Comparison of ENCODE assay signal across 14 mouse cellular contexts in genomic region chr2:75460419-75460818, GRCm38 (mm10).
"Had no signal": no experiment of that assay in that cellular context is flagged by ENCODE, and none has a peak within 500 bp of the region (broad histone marks: within the 10 kb centered on the region; RNA-seq: fewer than 3 reads in every experiment).

No protein-coding gene starts in this region.

- H3K4me2 ChIP-seq: liver, embryonic 15.5 days; lung, embryonic 15.5 days; midbrain, embryonic 12.5 days; neural tube, embryonic 12.5 days had no signal

- DNase-seq: liver, postnatal 0 days; lung, adult 2 months; lung, postnatal 10 days; lung, postnatal 4 days; right cerebral cortex, postnatal 25 days; right cerebral cortex, postnatal 4 days; spleen, adult 18-20 months; thymus, adult 18-20 months; thymus, postnatal 14 days; thymus, postnatal 36 days had no signal

- H3K4me3 ChIP-seq: liver, embryonic 15.5 days; lung, embryonic 15.5 days; midbrain, embryonic 12.5 days; neural tube, embryonic 12.5 days had no signal

- H3K36me3 ChIP-seq: liver, embryonic 15.5 days; lung, embryonic 15.5 days; midbrain, embryonic 12.5 days; neural tube, embryonic 12.5 days had no signal

- H3K9me3 ChIP-seq: liver, embryonic 15.5 days; lung, embryonic 15.5 days; midbrain, embryonic 12.5 days; neural tube, embryonic 12.5 days had no signal

- H3K27me3 ChIP-seq: liver, embryonic 15.5 days; lung, embryonic 15.5 days; midbrain, embryonic 12.5 days; neural tube, embryonic 12.5 days had no signal

- H3K9ac ChIP-seq: liver, embryonic 15.5 days; liver, postnatal 0 days; lung, embryonic 15.5 days; midbrain, embryonic 12.5 days; neural tube, embryonic 12.5 days had no signal

- H3K4me1 ChIP-seq: liver, embryonic 15.5 days; lung, embryonic 15.5 days had no signal

- H3K27ac ChIP-seq: liver, embryonic 15.5 days; lung, embryonic 15.5 days; midbrain, embryonic 12.5 days; neural tube, embryonic 12.5 days had no signal
